Mouse (Mus musculus): ENCODE results near the gene Hbb-bh2. TPM values are rescaled to one million over a fixed set of nuclear protein-coding genes. Genes with fewer than 3 reads are reported as not detected.
"Not testable (repeated sequence)": the region's sequence is repeated elsewhere in the genome, so short reads cannot be mapped to it uniquely, and the experiment has no call there.

The Hbb-bh2 gene
- polyA plus RNA-seq, 1 experiment, result 0.10 TPM

- Histone ChIP-seq H3K36me3 (ENCODE audit: control insufficient read depth) (peaks cover 3% of the 10 kb centered on the region), H3K4me3 (replicated peaks) (peak overlapping the region; percentile 54), H3K27me3 (ENCODE audit: control insufficient read depth) (no peaks in the 10 kb centered on the region), H3K4me1 (ENCODE audit: control insufficient read depth) (peaks cover 87% of the 10 kb centered on the region), H3K9me3 (ENCODE audit: control insufficient read depth, low read length) (no peaks in the 10 kb centered on the region)
- TF ChIP-seq GATA1 (IDR thresholded peaks at IDR 0.05; ENCODE audit: low read length) (peak; percentile 90), TAL1 (IDR thresholded peaks at IDR 0.05; ENCODE audit: low read length) (peak; percentile 82)
Measured at GRCm38 (mm10) chr7:103859076-103859475, 18.8 kb upstream of the Hbb-bh2 start.

DNA sequence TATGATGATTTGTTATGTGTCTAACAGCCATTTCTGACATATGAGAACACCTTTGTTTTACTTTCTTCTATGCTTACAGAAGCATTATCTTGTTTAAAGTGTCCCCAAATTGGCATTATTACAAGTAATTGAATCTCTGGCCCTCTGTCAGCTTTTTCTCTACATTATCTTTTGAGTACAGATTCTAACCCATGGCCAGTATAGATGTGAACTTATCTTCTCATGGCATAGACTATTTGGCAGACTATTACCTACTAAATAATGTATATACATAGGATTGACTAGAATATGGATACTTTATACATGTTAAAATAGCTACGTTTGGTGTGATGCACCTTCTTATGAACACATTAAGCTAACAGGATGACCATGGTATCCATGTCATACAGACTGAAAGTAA, 14.3 kb upstream of the Hbb-bh2 start:
- no peak for TF ChIP-seq GATA1 (IDR thresholded peaks at IDR 0.05; ENCODE audit: low read length)
- TF ChIP-seq TAL1 (IDR thresholded peaks at IDR 0.05; ENCODE audit: low read length), result no peak
- Histone ChIP-seq H3K36me3 (ENCODE audit: control insufficient read depth) (no peaks in the 10 kb centered on the region; the same call in 1 of the 2 replicates), H3K27me3 (ENCODE audit: control insufficient read depth) (no peaks in the 10 kb centered on the region), H3K4me1 (ENCODE audit: control insufficient read depth) (peaks cover 77% of the 10 kb centered on the region), H3K4me3 (replicated peaks) (no peak overlapping the region), H3K9me3 (ENCODE audit: control insufficient read depth, low read length) (no peaks in the 10 kb centered on the region)

DNA sequence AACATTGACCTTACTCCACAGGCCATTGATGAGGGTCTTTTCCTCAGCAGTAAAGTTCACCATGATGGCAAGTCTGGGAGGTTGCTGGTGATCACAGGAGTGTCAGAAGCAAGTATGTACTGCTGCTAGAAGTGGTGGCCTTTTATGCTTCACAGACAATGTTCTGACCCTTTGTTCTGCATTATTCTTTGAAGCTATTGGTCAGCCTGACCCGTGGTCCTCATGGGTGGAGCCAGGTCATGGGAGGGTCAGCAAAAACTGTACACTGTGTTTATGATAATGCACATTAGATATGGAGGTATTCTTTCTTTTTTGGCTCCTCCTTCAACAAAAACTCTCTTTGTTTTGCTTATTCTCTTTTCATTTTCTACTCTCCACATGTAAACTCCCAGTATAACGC, 12.8 kb upstream of the Hbb-bh2 start, which contains the start of gene Hbb-y:
TSS of gene Hbb-y (minus strand) at position 127 of the 400 bp plus-strand sequence.
- H3K9me3 ChIP-seq (ENCODE audit: control insufficient read depth, low read length), result no peaks in the 10 kb centered on the region

GRCm38 (mm10) chr7:103844525-103845325, 4.4 kb upstream of the Hbb-bh2 start:
- Histone ChIP-seq H3K4me1 (ENCODE audit: control insufficient read depth) (peaks cover 75% of the 10 kb centered on the region), H3K36me3 (ENCODE audit: control insufficient read depth) (peaks cover 2% of the 10 kb centered on the region; the same call in 1 of the 2 replicates), H3K9me3 (ENCODE audit: control insufficient read depth, low read length) (no peaks in the 10 kb centered on the region), H3K4me3 (replicated peaks) (peak overlapping the region; percentile 6), H3K27me3 (ENCODE audit: control insufficient read depth) (no peaks in the 10 kb centered on the region)
- TF ChIP-seq GATA1 (IDR thresholded peaks at IDR 0.05; ENCODE audit: low read length) (no peak), TAL1 (IDR thresholded peaks at IDR 0.05; ENCODE audit: low read length) (no peak)

More for the DNA sequence above, 12.8 kb upstream of the Hbb-bh2 start, which contains the start of gene Hbb-y:
- no peak within 1 kb of the TSS for H3K4me3 ChIP-seq (replicated peaks)
- TF ChIP-seq TAL1 (IDR thresholded peaks at IDR 0.05; ENCODE audit: low read length), result no peak
- TF ChIP-seq GATA1 (IDR thresholded peaks at IDR 0.05; ENCODE audit: low read length), result no peak
- H3K36me3 ChIP-seq (ENCODE audit: control insufficient read depth), result no peaks in the 10 kb centered on the region; the same call in 1 of the 2 replicates
- no peaks in the 10 kb centered on the region for H3K27me3 ChIP-seq (ENCODE audit: control insufficient read depth)
- H3K4me1 ChIP-seq (ENCODE audit: control insufficient read depth), result peaks cover 73% of the 10 kb centered on the region

GRCm38 (mm10) chr7:103843034-103843433, 2.7 kb upstream of the Hbb-bh2 start, which contains the start of gene Hbb-bh1:
Gene Hbb-bh1 (minus strand): TSS chr7:103843164.
- TF ChIP-seq GATA1 (IDR thresholded peaks at IDR 0.05; ENCODE audit: low read length), result no peak
- TF ChIP-seq TAL1 (IDR thresholded peaks at IDR 0.05; ENCODE audit: low read length), result no peak
- Histone ChIP-seq H3K4me3 (replicated peaks) (no peak within 1 kb of the TSS), H3K36me3 (ENCODE audit: control insufficient read depth) (peaks cover 2% of the 10 kb centered on the region; the same call in 1 of the 2 replicates), H3K27me3 (ENCODE audit: control insufficient read depth) (no peaks in the 10 kb centered on the region), H3K4me1 (ENCODE audit: control insufficient read depth) (peaks cover 66% of the 10 kb centered on the region), H3K9me3 (ENCODE audit: control insufficient read depth, low read length) (no peaks in the 10 kb centered on the region)

DNA sequence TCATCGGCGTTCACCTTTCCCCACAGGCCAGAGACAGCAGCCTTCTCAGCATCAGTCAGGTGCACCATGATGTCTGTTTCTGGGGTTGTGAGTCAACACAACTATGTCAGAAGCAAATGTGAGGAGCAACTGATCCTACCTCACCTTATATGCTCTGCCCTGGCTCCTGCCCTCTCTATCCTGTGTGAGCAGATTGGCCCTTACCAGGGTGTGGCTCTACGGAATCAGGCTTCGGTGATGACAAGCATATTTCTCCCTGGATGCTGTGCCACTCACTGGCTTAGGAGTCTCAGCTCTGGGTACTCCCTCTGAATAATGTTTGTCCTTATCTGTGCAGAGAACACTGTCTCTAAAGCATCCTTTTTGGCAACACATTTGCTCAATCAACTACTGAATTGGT, 12.5 kb downstream of the Hbb-bh2 start, which contains the start of gene Hbb-bs:
TSS of gene Hbb-bs (minus strand) at position 289 of the 400 bp plus-strand sequence.
- peaks cover 58% of the 10 kb centered on the region for H3K4me1 ChIP-seq (ENCODE audit: control insufficient read depth)
- H3K9me3 ChIP-seq (ENCODE audit: control insufficient read depth, low read length), result no peaks in the 10 kb centered on the region
- peaks cover 18% of the 10 kb centered on the region for H3K36me3 ChIP-seq (ENCODE audit: control insufficient read depth)
- H3K27me3 ChIP-seq (ENCODE audit: control insufficient read depth), result no peaks in the 10 kb centered on the region
- TF ChIP-seq TAL1 (IDR thresholded peaks at IDR 0.05; ENCODE audit: low read length), result peak; percentile 83
- peak; percentile 88 for TF ChIP-seq GATA1 (IDR thresholded peaks at IDR 0.05; ENCODE audit: low read length)
- peak within 1 kb of the TSS; percentile 62 for H3K4me3 ChIP-seq (replicated peaks)

DNA sequence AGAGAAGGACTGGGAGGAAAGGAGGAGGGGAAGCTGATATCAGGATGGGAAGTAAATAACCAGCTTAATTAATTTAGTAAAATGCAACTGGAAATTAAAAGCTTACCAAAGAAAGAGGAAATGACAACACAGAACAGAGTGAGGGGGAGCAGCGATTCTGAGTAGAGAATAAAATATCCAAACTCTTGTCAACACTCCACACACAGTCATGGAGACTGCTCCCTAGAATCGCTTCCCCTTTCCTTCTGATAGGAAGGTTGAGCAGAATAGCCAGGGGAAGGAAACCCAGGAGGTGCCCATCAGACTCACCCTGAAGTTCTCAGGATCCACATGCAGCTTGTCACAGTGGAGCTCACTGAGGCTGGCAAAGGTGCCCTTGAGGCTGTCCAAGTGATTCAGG, 13.2 kb downstream of the Hbb-bh2 start:
- Histone ChIP-seq H3K36me3 (ENCODE audit: control insufficient read depth) (peaks cover 18% of the 10 kb centered on the region), H3K4me1 (ENCODE audit: control insufficient read depth) (peaks cover 60% of the 10 kb centered on the region)
- H3K27me3 ChIP-seq (ENCODE audit: control insufficient read depth); H3K4me3 ChIP-seq (replicated peaks); H3K9me3 ChIP-seq (ENCODE audit: control insufficient read depth, low read length): not testable (repeated sequence)

DNA sequence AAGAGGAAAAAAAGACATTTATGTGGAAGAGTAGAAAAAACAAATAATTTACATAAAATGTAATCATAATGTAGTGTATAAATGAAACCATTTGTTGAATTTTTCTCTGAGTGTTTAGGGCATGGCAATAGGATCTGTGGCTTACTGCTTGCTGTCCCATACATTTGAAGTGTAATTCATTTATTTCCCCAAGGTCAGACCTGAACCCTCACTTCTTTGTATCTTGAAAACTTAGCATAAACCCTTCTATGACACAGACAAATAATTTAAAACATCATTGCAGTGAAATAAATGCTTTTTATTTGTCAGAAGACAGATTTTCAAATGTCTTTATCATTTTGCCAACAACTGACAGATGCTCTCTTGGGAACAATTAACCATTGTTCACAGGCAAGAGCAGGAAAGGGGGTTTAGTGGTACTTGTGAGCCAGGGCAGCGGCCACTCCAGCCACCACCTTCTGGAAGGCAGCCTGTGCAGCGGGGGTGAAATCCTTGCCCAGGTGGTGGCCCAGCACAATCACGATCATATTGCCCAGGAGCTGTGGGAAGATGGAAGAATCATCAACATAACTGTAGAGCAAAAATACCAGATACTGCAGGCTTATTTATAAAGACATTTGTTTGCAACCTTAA, 13.9 kb downstream of the Hbb-bh2 start:
- Histone ChIP-seq H3K4me1 (ENCODE audit: control insufficient read depth) (peaks cover 61% of the 10 kb centered on the region), H3K9me3 (ENCODE audit: control insufficient read depth, low read length) (no peaks in the 10 kb centered on the region), H3K27me3 (ENCODE audit: control insufficient read depth) (no peaks in the 10 kb centered on the region), H3K4me3 (replicated peaks) (peak overlapping the region; percentile 63), H3K36me3 (ENCODE audit: control insufficient read depth) (peaks cover 18% of the 10 kb centered on the region)
- TF ChIP-seq GATA1 (IDR thresholded peaks at IDR 0.05; ENCODE audit: low read length) (no peak), TAL1 (IDR thresholded peaks at IDR 0.05; ENCODE audit: low read length) (no peak)
